Mouse (Mus musculus): Measurements from ENCODE around the gene Cacfd1.

DNA sequence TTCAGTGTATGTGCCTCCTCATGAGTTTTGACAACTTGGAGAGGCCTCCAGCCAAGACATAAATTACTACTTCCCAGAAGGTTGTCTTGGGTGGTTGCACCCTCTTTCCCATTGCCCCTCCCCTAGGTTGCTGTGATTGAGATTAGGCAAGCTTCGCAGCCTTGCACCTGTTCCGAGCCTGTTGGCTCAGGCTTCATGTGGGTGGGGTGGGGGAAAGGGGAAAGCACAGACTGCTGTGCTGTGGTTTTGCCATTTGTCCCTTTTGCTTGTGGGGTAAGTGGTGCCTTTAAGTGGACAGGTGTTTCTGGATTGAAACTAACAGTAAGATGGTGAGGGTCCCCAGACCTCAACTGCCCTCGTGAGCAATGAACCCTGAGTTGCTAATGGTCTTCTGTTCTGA, 26.3 kb downstream of the Cacfd1 start:
- TF ChIP-seq CTCF (IDR thresholded peaks at IDR 0.05; ENCODE audit: borderline replicate concordance, extremely low read depth, insufficient read depth, insufficient read length) = no peak
- TF ChIP-seq POLR2A (IDR thresholded peaks at IDR 0.05; ENCODE audit: borderline replicate concordance, extremely low read depth, insufficient read depth, insufficient read length, poor library complexity, severe bottlenecking) = no peak
